Mouse (Mus musculus) spleen, embryonic (tissue): ENCODE data around the gene Sec14l1.

Experiments used
- CTCF ChIA-PET: fragments of 350-600 bp; sonication (Branson Sonifier 250); formaldehyde crosslinking; loops from one replicate; lab custom pipeline; 2022; lab: Charles Lee

The Sec14l1 gene

GRCm38 (mm10) chr11:117124539-117124938 lies 9.6 kb downstream of the Sec14l1 start:
- CTCF ChIA-PET = no interaction called here

- CTCF ChIA-PET = no interaction called here
Measured at GRCm38 (mm10) chr11:117127250-117127837, 12.4 kb downstream of the Sec14l1 start.

- CTCF ChIA-PET = no interaction called here
Measured at GRCm38 (mm10) chr11:117127931-117128548, 13.1 kb downstream of the Sec14l1 start.

- CTCF ChIA-PET = no interaction called here
Measured at GRCm38 (mm10) chr11:117129473-117129872, 14.5 kb downstream of the Sec14l1 start.

- CTCF ChIA-PET = no interaction called here
Measured at GRCm38 (mm10) chr11:117130068-117130467, 15.1 kb downstream of the Sec14l1 start.

GRCm38 (mm10) chr11:117130888-117131287 lies 15.9 kb downstream of the Sec14l1 start:
- CTCF ChIA-PET = no interaction called here

GRCm38 (mm10) chr11:117131450-117131849 lies 16.5 kb downstream of the Sec14l1 start:
- CTCF ChIA-PET = no interaction called here

- CTCF ChIA-PET = no interaction called here
Measured at GRCm38 (mm10) chr11:117134776-117135387, 19.9 kb downstream of the Sec14l1 start.

- CTCF ChIA-PET = interaction anchor here (0.6 kb wide), 1 partner anchor 1338 kb away, joined by 6 read pairs; no protein-coding TSS in a partner anchor
Measured at GRCm38 (mm10) chr11:117135457-117136290, 20.7 kb downstream of the Sec14l1 start.

GRCm38 (mm10) chr11:117136880-117137279 lies 21.9 kb downstream of the Sec14l1 start:
- CTCF ChIA-PET = no interaction called here

- CTCF ChIA-PET = no interaction called here
Measured at GRCm38 (mm10) chr11:117138213-117138761, 23.3 kb downstream of the Sec14l1 start.

GRCm38 (mm10) chr11:117138795-117139463 lies 24.0 kb downstream of the Sec14l1 start:
- CTCF ChIA-PET = no interaction called here

GRCm38 (mm10) chr11:117141376-117142001 lies 26.5 kb downstream of the Sec14l1 start:
- CTCF ChIA-PET = interaction anchor here (0.5 kb wide), 1 partner anchor 30 kb away, joined by 13 read pairs; no protein-coding TSS in a partner anchor

- CTCF ChIA-PET = no interaction called here
Measured at GRCm38 (mm10) chr11:117142507-117142906, 27.5 kb downstream of the Sec14l1 start.

- CTCF ChIA-PET = interaction anchor here (0.6 kb wide), 1 partner anchor 184 kb away, joined by 6 read pairs; no protein-coding TSS in a partner anchor
Measured at GRCm38 (mm10) chr11:117145451-117146117, 30.6 kb downstream of the Sec14l1 start.

GRCm38 (mm10) chr11:117146118-117146506 lies 31.1 kb downstream of the Sec14l1 start:
- CTCF ChIA-PET = interaction anchor here (0.6 kb wide), 2 partner anchors 183 to 1563 kb away, joined by 3 to 6 read pairs; no protein-coding TSS in a partner anchor

GRCm38 (mm10) chr11:117146776-117147536 lies 32.0 kb downstream of the Sec14l1 start:
- CTCF ChIA-PET = interaction anchor here (0.6 kb wide), 1 partner anchor 1562 kb away, joined by 3 read pairs; no protein-coding TSS in a partner anchor

GRCm38 (mm10) chr11:117148893-117149685 lies 34.1 kb downstream of the Sec14l1 start:
- CTCF ChIA-PET = no interaction called here
